Mouse (Mus musculus) bone marrow, adult 2 months (tissue): ENCODE data around the gene Tufm. TPM values are rescaled to one million over a fixed set of nuclear protein-coding genes. Genes with fewer than 3 reads are reported as not detected.
A peak's percentile ranks its signal among the peaks of the same experiment; 100 is the strongest.

ENCODE experiments used
- H3K27ac ChIP-seq: fragments of 200-500 bp; 2 replicates; pipeline ENCODE4 v1.5.1; 2012; ENCODE audit warnings: low read depth, mild to moderate bottlenecking, control low read depth, inconsistent platforms, low read length; ENCODE audit not compliant: control insufficient read depth, poor library complexity, insufficient read depth
- H3K4me1 ChIP-seq: fragments of 200-500 bp; 2 replicates; pipeline ENCODE4 v1.6.1; 2011; ENCODE audit warnings: low read length; ENCODE audit not compliant: control insufficient read depth, insufficient read depth
- H3K4me3 ChIP-seq: fragments of 200-500 bp; replicated peaks from 2 replicates; pipeline ENCODE3; 2011; ENCODE audit warnings: mild to moderate bottlenecking, low read depth, low read length, control low read depth; ENCODE audit not compliant: control insufficient read depth
- CTCF ChIP-seq: fragments of 200-500 bp; IDR thresholded peaks from 2 replicates; pipeline ENCODE4 v1.5.1; 2011; ENCODE audit warnings: low read length, control low read depth; ENCODE audit not compliant: control insufficient read depth, insufficient read depth
- POLR2A ChIP-seq: fragments of 200-500 bp; IDR thresholded peaks from 2 replicates; pipeline ENCODE4 v1.6.1; 2011; ENCODE audit warnings: low read depth, mild to moderate bottlenecking, control low read depth, low read length, borderline replicate concordance; ENCODE audit not compliant: control insufficient read depth
- WGBS: fragments of 180-500 bp; shearing (Covaris S2); methylation state at CpG from one replicate; pipeline ENCODE4 v1.1.7; 2018; 5-methylcytosine and 5-hydroxymethylcytosine counted together
- polyA plus RNA-seq: library from polyadenylated mRNA; stranded (reverse); fragments of >200 nt; gene quantifications from 2 replicates; pipeline ENCODE4 v1.2.4, GENCODE M21; 2011; ENCODE audit warnings: low replicate concordance; ENCODE audit not compliant: missing spikeins, insufficient read depth, insufficient read length

Tufm gene
- polyA plus RNA-seq, 1 experiment = 36.3 TPM

- H3K4me3 ChIP-seq = no peak overlapping the region
- TF ChIP-seq POLR2A = no peak
- TF ChIP-seq CTCF = no peak
- H3K4me1 ChIP-seq = no peaks in the 10 kb centered on the region
- no peak overlapping the region for H3K27ac ChIP-seq
- WGBS = 92% methylated on average over 5 of the region's 5 CpGs
Measured at GRCm38 (mm10) chr7:126518261-126518941, 31.2 kb downstream of the Tufm start.

DNA sequence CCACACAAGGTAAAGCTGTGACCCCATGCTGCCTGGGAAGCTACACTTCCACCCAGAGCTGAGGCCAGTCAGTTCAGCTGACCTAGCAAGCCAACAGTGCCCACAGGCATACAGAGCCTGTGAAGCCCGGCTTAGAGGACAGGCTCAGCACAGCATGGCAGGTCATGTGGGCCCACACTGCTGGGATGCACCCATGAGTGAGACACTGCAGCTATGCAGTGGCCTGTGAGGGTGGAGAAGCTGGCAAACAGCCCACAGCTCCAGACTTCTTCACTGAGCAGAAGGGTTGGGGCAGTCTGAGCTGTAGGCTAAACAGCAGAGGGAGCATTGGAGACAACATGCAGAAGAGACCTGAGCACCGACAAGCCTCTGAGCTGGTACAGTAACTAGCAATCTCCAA lies 32.4 kb downstream of the Tufm start:
- TF ChIP-seq CTCF (no peak), POLR2A (no peak)
- Histone ChIP-seq H3K4me1 (no peaks in the 10 kb centered on the region), H3K4me3 (no peak overlapping the region), H3K27ac (no peak overlapping the region)
- 70% methylated on average over 2 of the region's 2 CpGs for WGBS

- Histone ChIP-seq H3K4me1 (no peaks in the 10 kb centered on the region), H3K4me3 (no peak overlapping the region), H3K27ac (no peak overlapping the region)
- TF ChIP-seq POLR2A (no peak), CTCF (no peak)
- WGBS = 87% methylated on average over 3 of the region's 3 CpGs
Measured at GRCm38 (mm10) chr7:126523316-126523715, 36.2 kb downstream of the Tufm start.

- no peaks in the 10 kb centered on the region for H3K4me1 ChIP-seq
- TF ChIP-seq POLR2A (no peak), CTCF (no peak)
- H3K27ac ChIP-seq = no peak overlapping the region
- no peak overlapping the region for H3K4me3 ChIP-seq
- WGBS = 2% methylated on average over 1 of the region's 1 CpGs
Measured at GRCm38 (mm10) chr7:126528166-126528577, 41.0 kb downstream of the Tufm start.

- WGBS = 79% methylated on average over 1 of the region's 1 CpGs
- no peak overlapping the region for H3K4me3 ChIP-seq
- H3K4me1 ChIP-seq = no peaks in the 10 kb centered on the region
- H3K27ac ChIP-seq = no peak overlapping the region
- TF ChIP-seq CTCF (no peak), POLR2A (no peak)
Measured at GRCm38 (mm10) chr7:126533434-126533833, 46.3 kb downstream of the Tufm start.

DNA sequence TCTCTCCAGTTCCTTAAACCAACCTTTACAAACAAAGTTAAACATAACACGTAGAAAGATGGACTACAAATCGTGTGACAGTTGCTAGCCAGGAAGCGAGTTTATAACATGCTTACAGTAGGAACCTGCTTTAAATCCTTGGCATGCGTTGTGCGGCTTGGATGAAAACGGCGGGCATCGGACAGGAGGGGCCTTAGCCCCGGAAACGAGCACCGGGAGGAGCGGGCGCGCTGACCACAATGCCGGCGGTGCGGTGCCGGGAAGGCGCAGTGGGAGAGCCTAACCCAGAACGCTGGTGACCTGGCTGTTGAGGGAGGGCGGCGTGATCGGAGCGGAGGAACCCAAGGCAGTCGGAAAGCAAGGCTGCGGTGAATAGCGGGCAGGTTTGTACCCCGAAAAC lies 48.6 kb downstream of the Tufm start:
- Histone ChIP-seq H3K27ac (no peak overlapping the region; the same call in 1 of the 2 replicates), H3K4me1 (no peaks in the 10 kb centered on the region), H3K4me3 (peak overlapping the region; percentile 22)
- no peak for TF ChIP-seq CTCF
- no peak for TF ChIP-seq POLR2A
- WGBS = under 1% methylated on average over 28 of the region's 28 CpGs

- H3K4me1 ChIP-seq = no peaks in the 10 kb centered on the region
- no peak overlapping the region for H3K27ac ChIP-seq
- WGBS = 78% methylated on average over 9 of the region's 9 CpGs
- TF ChIP-seq CTCF (no peak), POLR2A (no peak)
- H3K4me3 ChIP-seq = no peak overlapping the region
Measured at GRCm38 (mm10) chr7:126536466-126536865, 49.3 kb downstream of the Tufm start.

- Histone ChIP-seq H3K4me1 (no peaks in the 10 kb centered on the region), H3K4me3 (no peak overlapping the region), H3K27ac (no peak overlapping the region)
- WGBS = 58% methylated on average over 5 of the region's 5 CpGs
- TF ChIP-seq CTCF = peak; percentile 32; the same call in 1 of the 2 replicates
- no peak for TF ChIP-seq POLR2A
Measured at GRCm38 (mm10) chr7:126537820-126538585, 50.8 kb downstream of the Tufm start.

Other genes with a start within 250 kb of the Tufm start
- 8.9 and 21.0 TPM in 2 replicates for gene Sbk1, start 214.7 kb upstream of the Tufm start, polyA plus RNA-seq
- 55.3 and 74.0 TPM in 2 replicates for gene Lat, start 117.8 kb upstream of the Tufm start, polyA plus RNA-seq
- 13.0 and 32.8 TPM in 2 replicates for gene Spns1, start 109.9 kb upstream of the Tufm start, polyA plus RNA-seq
- 11.1 and 15.1 TPM in 2 replicates for gene Nfatc2ip, start 90.6 kb upstream of the Tufm start, polyA plus RNA-seq
- gene Cd19, start 72.5 kb upstream of the Tufm start, polyA plus RNA-seq = 62.1 and 196 TPM in 2 replicates
- gene Rabep2, start 58.6 kb upstream of the Tufm start, polyA plus RNA-seq = 10.7 and 28.6 TPM in 2 replicates
- gene Atp2a1, start 24.3 kb upstream of the Tufm start, polyA plus RNA-seq = 12.0 and 13.4 TPM in 2 replicates
- gene Sh2b1, start 11.9 kb upstream of the Tufm start, polyA plus RNA-seq = 34.4 and 95.0 TPM in 2 replicates
- 78.5 and 156 TPM in 2 replicates for gene Atxn2l, start 16.1 kb downstream of the Tufm start, polyA plus RNA-seq
- gene Eif3c, start 79.0 kb downstream of the Tufm start, polyA plus RNA-seq = 52.3 and 90.2 TPM in 2 replicates
- gene Apobr, start 97.6 kb downstream of the Tufm start, polyA plus RNA-seq = 21.2 and 45.7 TPM in 2 replicates
- gene Cln3, start 98.5 kb downstream of the Tufm start, polyA plus RNA-seq = 98.2 and 269 TPM in 2 replicates
- gene Il27, start 107.6 kb downstream of the Tufm start, polyA plus RNA-seq = 1.9 and 6.0 TPM in 2 replicates
- gene Nupr1, start 143.5 kb downstream of the Tufm start, polyA plus RNA-seq = 28.1 and 37.6 TPM in 2 replicates
- 25.8 and 27.0 TPM in 2 replicates for gene Sgf29, start 161.9 kb downstream of the Tufm start, polyA plus RNA-seq
- 14.2 and 34.1 TPM in 2 replicates for gene Sult1a1, start 189.1 kb downstream of the Tufm start, polyA plus RNA-seq
- 77.8 and 182 TPM in 2 replicates for gene Bola2, start 208.0 kb downstream of the Tufm start, polyA plus RNA-seq
- 5.0 and 11.1 TPM in 2 replicates for gene Slx1b, start 208.4 kb downstream of the Tufm start, polyA plus RNA-seq
- 370 and 776 TPM in 2 replicates for gene Coro1a, start 220.4 kb downstream of the Tufm start, polyA plus RNA-seq